Mouse (Mus musculus) lung, adult 2 months (tissue): ENCODE data around the gene Fat3.

Source experiments
- CTCF ChIP-seq: fragments of 200-500 bp; IDR thresholded peaks from 2 replicates; pipeline ENCODE4 v1.5.1; 2011; ENCODE audit warnings: mild to moderate bottlenecking, low read length, control low read depth; ENCODE audit not compliant: insufficient read depth
- POLR2A ChIP-seq: fragments of 200-500 bp; IDR thresholded peaks from 2 replicates; pipeline ENCODE4 v1.6.1; 2011; ENCODE audit warnings: low read depth, mild to moderate bottlenecking, control low read depth, low read length, borderline replicate concordance; ENCODE audit errors: extremely low read depth

GRCm38 (mm10) chr9:16168051-16168450 is 333.0 kb downstream of the Fat3 start:
- TF ChIP-seq CTCF (no peak), POLR2A (no peak)
